Mouse (Mus musculus): Measurements from ENCODE around the gene Ssbp4. TPM values are rescaled to one million over a fixed set of nuclear protein-coding genes. Genes with fewer than 3 reads are reported as not detected.

The Ssbp4 gene
- polyA plus RNA-seq, 1 experiment, result 50.7 TPM

DNA sequence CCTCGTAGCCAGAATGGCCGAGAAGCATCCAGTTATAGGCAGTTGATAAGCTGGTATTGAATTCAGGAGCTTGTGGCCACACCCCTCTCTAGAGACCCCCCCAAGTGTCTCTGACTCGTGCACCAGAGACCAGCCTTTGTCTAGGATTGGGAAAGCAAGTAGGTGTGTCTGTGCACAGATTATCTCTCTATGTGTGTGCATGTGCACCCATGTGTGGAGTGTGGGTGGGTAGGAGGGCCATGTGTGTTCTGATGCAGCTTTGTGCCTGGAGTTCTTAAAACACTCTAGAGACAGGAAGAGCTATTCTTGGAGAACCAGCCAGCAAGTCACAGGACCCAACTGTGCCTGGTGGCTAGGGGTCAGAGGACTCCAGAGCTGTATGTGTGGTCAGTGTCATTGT is 48.1 kb downstream of the Ssbp4 start:
- TF ChIP-seq CTCF (IDR thresholded peaks at IDR 0.05; ENCODE audit: borderline replicate concordance, insufficient read depth, low read length), result no peak
- no peak for TF ChIP-seq POLR2A (IDR thresholded peaks at IDR 0.05; ENCODE audit: low read depth, low read length)
- peaks cover 6% of the 10 kb centered on the region; the same call in 1 of the 2 replicates for H3K4me1 ChIP-seq (ENCODE audit: control insufficient read depth, insufficient read depth, low read length)
- H3K27ac ChIP-seq (ENCODE audit: insufficient read depth, low read length), result no peak overlapping the region
- no peak overlapping the region for H3K4me3 ChIP-seq (ENCODE audit: insufficient read depth, low read length)

DNA sequence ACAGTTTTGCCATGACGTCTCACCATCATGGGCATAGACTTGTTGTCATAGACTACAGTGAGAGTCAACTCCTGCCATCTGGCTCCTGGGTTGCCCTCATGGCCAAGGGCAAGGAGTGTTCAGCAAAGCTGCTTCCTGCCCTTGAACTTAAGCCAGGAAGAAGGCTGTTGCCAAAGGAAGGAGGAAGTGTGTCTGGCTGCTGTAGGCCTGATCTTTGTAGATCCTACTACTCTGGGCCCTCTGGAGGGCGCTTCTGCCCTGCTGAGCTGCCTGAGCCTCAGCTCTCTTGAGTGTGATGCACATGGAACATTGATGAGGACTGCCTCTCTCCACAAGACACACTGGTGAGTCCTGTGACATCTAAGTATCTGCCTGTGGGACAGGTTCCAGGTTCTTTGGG is 48.6 kb downstream of the Ssbp4 start:
- Histone ChIP-seq H3K4me1 (ENCODE audit: control insufficient read depth, insufficient read depth, low read length) (peaks cover 6% of the 10 kb centered on the region; the same call in 1 of the 2 replicates), H3K4me3 (ENCODE audit: insufficient read depth, low read length) (no peak overlapping the region), H3K27ac (ENCODE audit: insufficient read depth, low read length) (no peak overlapping the region)
- TF ChIP-seq CTCF (IDR thresholded peaks at IDR 0.05; ENCODE audit: borderline replicate concordance, insufficient read depth, low read length), result no peak
- no peak for TF ChIP-seq POLR2A (IDR thresholded peaks at IDR 0.05; ENCODE audit: low read depth, low read length)

DNA sequence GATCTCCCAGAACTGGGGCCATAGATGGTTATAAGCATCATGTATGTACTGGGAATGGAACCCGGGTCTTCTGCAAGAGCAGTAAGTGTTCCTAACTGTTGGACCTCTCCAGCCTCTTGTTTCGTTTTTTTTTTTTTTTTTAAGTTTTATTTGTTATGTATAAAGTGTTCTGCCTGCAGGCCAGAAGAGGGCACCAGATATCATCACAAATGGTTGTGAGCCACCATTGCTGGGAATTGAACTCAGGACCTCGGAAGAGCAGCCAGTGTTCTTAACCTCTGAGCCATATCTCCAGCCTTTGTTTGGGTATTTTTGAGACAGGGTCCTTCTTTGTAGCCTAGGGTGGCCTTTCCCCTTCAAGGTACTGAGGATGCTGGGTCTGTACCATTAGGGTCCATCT is 49.7 kb downstream of the Ssbp4 start:
- H3K4me1 ChIP-seq (ENCODE audit: control insufficient read depth, insufficient read depth, low read length), result peaks cover 6% of the 10 kb centered on the region; the same call in 1 of the 2 replicates
- H3K27ac ChIP-seq (ENCODE audit: insufficient read depth, low read length), result no peak overlapping the region
- no peak for TF ChIP-seq POLR2A (IDR thresholded peaks at IDR 0.05; ENCODE audit: low read depth, low read length)
- TF ChIP-seq CTCF (IDR thresholded peaks at IDR 0.05; ENCODE audit: borderline replicate concordance, insufficient read depth, low read length), result no peak
- no peak overlapping the region for H3K4me3 ChIP-seq (ENCODE audit: insufficient read depth, low read length)

DNA sequence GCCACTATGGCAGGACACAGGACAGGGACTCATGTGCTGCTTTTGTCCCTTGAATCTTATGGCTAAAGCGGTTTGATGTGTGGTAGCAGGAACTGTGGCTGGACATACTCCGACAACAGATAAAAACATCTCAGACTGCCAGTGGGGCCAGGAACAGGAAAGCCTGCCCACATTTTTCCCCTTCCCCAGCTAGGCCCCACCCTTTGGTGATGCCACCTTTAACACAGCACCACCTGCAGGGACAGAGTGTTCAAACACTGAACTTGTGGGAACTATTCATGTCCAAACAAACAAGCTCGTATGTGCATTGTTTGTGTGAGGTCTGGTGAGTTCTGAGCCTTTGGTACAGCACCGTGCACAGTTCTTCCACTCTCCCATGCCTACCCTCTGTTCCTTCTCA is 50.3 kb downstream of the Ssbp4 start:
- Histone ChIP-seq H3K4me3 (ENCODE audit: insufficient read depth, low read length) (no peak overlapping the region), H3K4me1 (ENCODE audit: control insufficient read depth, insufficient read depth, low read length) (peaks cover 11% of the 10 kb centered on the region; the same call in 1 of the 2 replicates), H3K27ac (ENCODE audit: insufficient read depth, low read length) (no peak overlapping the region)
- TF ChIP-seq CTCF (IDR thresholded peaks at IDR 0.05; ENCODE audit: borderline replicate concordance, insufficient read depth, low read length) (no peak), POLR2A (IDR thresholded peaks at IDR 0.05; ENCODE audit: low read depth, low read length) (no peak)

DNA sequence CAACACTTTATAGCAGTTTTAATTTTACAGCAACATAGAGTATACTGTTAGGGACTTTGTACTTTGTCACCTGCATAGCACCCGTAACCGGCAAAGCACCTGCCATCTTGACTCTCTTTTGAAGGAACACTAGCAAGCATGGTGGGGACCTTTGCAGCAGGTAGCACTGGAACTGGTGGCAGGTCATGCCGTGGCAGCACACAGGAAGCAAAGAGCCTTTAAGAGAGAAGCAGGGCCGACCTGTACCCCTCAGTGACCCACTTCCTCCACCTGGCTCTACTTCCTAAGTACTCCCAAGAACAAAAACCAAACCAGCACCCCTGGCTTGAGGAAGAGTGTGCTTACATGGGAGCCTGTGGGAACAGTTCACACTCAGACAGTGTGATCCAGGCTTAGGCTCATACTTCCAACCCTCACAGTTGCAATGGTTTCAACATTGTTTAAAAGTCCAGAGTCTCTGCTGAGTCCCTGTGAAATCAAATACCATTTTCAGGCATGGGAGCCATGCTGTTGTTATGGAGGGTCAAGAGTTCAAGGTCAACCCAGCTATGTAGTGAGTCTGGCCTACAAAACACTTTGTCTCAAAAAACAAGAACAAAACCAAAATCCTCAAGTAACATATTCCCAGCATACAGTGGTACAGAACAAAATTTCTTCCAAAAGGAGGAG is 53.5 kb downstream of the Ssbp4 start:
- TF ChIP-seq POLR2A (IDR thresholded peaks at IDR 0.05; ENCODE audit: low read depth, low read length) (no peak), CTCF (IDR thresholded peaks at IDR 0.05; ENCODE audit: borderline replicate concordance, insufficient read depth, low read length) (no peak)
- Histone ChIP-seq H3K4me3 (ENCODE audit: insufficient read depth, low read length) (no peak overlapping the region), H3K27ac (ENCODE audit: insufficient read depth, low read length) (no peak overlapping the region), H3K4me1 (ENCODE audit: control insufficient read depth, insufficient read depth, low read length) (peaks cover 11% of the 10 kb centered on the region; the same call in 1 of the 2 replicates)

DNA sequence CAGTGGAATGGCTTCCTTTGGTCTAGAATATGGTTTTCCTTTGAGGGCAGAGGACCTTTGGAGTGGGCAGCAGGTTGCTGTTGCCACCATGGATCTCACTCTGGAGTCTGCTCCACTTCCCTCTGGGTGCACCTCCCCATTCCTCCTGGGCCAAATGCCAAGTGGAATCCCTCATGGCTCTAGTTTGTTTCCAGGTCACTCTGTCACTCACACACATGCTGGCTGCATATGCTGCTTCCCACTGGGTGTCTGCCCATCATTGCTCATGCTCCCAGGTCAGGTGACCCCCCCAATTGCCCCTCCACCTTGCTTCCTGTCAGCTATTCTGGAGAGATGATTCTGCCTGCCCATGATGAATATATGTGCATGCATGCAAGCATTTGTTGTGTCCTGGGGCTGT is 54.9 kb downstream of the Ssbp4 start:
- TF ChIP-seq CTCF (IDR thresholded peaks at IDR 0.05; ENCODE audit: borderline replicate concordance, insufficient read depth, low read length) (no peak), POLR2A (IDR thresholded peaks at IDR 0.05; ENCODE audit: low read depth, low read length) (no peak)
- H3K27ac ChIP-seq (ENCODE audit: insufficient read depth, low read length), result no peak overlapping the region
- peaks cover 11% of the 10 kb centered on the region; the same call in 1 of the 2 replicates for H3K4me1 ChIP-seq (ENCODE audit: control insufficient read depth, insufficient read depth, low read length)
- H3K4me3 ChIP-seq (ENCODE audit: insufficient read depth, low read length), result no peak overlapping the region

DNA sequence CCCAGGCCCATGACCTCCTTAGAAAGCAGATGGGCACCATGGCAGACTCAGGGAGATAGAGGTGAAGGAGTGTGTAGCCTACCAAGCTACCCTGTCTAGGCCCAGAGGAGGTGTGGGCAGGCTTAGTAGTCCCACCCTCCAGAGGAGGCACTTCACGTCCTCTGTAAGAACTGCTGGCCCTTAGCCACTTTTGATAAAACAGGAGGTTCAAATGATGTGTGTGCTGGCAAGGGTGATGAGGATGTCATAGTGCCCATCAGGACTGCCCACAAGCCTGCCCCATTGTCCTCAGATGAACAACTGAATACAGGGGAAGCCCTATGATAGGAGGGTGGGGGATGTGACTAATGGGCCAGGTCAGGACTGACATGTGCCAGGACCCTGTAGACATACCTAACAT is 55.8 kb downstream of the Ssbp4 start:
- Histone ChIP-seq H3K4me1 (ENCODE audit: control insufficient read depth, insufficient read depth, low read length) (peaks cover 8% of the 10 kb centered on the region; the same call in 1 of the 2 replicates), H3K4me3 (ENCODE audit: insufficient read depth, low read length) (no peak overlapping the region), H3K27ac (ENCODE audit: insufficient read depth, low read length) (no peak overlapping the region)
- TF ChIP-seq POLR2A (IDR thresholded peaks at IDR 0.05; ENCODE audit: low read depth, low read length) (no peak), CTCF (IDR thresholded peaks at IDR 0.05; ENCODE audit: borderline replicate concordance, insufficient read depth, low read length) (no peak)

DNA sequence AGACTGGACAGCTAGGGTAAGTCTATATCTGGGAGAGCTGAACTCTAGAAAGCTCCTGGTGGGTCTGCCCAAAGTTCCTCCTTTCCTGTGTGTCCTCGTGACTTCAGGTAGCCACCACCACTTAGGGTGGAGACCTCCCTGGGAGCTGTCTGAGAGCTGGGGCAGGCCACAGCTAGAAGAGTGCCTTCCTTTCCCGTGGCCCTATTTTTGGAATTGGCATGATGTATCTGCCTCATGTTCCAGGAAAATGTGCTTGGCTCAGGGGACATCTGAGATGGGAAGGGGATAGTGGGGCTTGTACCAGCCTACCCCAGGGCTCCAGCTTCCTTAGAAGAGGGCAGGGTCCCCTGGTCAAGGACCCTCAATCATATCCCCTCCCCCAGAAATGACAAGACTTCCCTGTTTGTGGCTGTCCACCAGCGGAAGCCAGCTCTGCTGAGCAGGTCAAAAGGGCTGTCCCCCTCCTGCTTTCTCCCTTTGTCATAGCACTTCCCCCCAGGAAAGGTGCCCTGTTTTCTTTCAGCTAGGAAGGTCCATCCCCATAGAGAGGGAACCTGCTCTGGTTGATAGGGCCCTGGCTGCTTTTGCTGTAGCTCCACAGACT is 57.0 kb downstream of the Ssbp4 start:
- TF ChIP-seq CTCF (IDR thresholded peaks at IDR 0.05; ENCODE audit: borderline replicate concordance, insufficient read depth, low read length) (no peak), POLR2A (IDR thresholded peaks at IDR 0.05; ENCODE audit: low read depth, low read length) (no peak)
- no peak overlapping the region for H3K4me3 ChIP-seq (ENCODE audit: insufficient read depth, low read length)

DNA sequence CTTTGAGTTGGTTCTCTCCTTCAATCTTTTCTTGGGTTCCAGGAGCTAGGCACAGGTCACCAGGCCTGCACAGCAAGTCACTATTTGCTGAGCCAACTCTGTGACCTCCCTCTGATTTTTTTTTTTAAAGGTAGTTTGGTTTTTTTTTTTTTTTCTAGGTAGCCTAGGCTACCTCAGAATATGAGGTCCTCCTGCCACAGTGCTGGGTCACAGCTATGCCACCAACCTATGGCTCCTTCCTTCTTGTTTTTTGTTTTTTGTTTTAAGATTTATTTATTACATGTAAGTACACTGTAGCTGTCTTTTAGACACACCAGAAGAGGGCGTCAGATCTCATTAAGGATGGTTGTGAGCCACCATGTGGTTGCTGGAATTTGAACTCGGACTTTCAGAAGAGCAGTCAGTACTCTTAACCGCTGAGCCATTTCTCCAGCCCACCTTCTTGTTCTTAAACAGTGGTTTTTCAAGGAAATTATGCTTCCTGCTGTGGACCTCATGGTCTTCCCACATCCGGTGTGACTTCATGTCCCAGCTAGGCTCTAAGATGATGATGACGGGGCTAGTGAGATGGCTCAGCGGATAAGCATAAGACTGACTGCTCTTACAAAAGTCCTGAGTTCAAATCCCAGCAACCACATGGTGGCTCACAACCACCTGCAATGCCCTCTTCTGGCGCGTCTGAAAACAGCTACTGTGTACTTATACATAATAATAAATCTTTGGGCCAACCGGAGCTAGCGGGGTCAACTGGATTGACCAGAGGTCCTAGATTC is 59.1 kb downstream of the Ssbp4 start:
- Histone ChIP-seq H3K4me1 (ENCODE audit: control insufficient read depth, insufficient read depth, low read length) (peaks cover 14% of the 10 kb centered on the region; the same call in 1 of the 2 replicates), H3K4me3 (ENCODE audit: insufficient read depth, low read length) (no peak overlapping the region), H3K27ac (ENCODE audit: insufficient read depth, low read length) (no peak overlapping the region)
- TF ChIP-seq CTCF (IDR thresholded peaks at IDR 0.05; ENCODE audit: borderline replicate concordance, insufficient read depth, low read length), result no peak
- no peak for TF ChIP-seq POLR2A (IDR thresholded peaks at IDR 0.05; ENCODE audit: low read depth, low read length)

More for the DNA sequence above, 57.0 kb downstream of the Ssbp4 start:
- Histone ChIP-seq H3K27ac (ENCODE audit: insufficient read depth, low read length) (no peak overlapping the region), H3K4me1 (ENCODE audit: control insufficient read depth, insufficient read depth, low read length) (peaks cover 9% of the 10 kb centered on the region; the same call in 1 of the 2 replicates)
